Mouse (Mus musculus) mammary gland, adult 2 months (tissue): ENCODE results near the gene Urgcp. TPM values are rescaled to one million over a fixed set of nuclear protein-coding genes. Genes with fewer than 3 reads are reported as not detected.

Experiments
- polyA plus RNA-seq: library from polyadenylated mRNA; depleted of rRNA; stranded (reverse); fragments of >200 nt; gene quantifications from 2 replicates; pipeline ENCODE4 v1.2.3, GENCODE M21; 2012; ENCODE audit warnings: low replicate concordance; rRNA removed

Urgcp gene
- 26.4 and 26.7 TPM in 2 replicates for polyA plus RNA-seq

DNA sequence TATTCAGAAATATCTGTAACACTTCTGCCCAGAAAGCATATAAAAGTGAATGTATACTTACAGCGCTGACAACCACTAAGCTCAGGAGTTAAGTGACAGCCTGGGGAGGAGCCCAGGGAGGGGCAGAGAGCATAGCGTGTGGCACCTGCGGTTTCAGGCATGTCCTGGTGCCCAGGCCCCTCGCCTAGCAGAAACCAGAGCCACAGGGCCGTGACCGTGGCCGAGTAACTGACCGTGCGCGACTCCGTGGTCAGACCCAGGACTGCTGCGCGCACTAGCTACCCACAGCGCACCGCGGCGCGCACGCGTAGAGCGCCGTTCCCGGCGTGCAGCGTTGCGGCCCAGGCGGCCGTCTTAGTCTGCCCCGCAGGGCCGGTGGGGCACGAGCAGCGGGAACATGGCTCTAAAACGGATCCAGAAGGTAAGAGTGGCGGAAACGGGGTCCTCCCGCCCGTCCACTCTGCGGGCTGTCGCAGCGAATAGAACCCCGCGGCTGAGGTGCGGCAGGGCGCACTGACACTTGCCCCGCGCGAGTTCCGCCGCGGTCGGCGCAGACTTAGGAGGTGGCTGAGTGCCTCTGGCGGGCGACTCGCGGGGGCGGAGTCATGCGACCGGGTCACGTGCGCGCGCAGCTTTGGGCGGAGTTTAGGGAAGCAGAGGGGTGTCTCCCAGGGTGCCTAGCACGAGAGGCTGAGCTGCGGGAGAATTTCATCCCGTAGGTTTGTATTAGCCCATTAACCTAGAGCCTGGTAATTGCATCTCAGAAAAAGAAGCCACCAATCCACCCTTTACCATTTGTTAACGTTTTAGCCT is at the start of gene Urgcp:
Gene Urgcp (minus strand): TSS at position 557 of the 813 bp plus-strand sequence.

DNA sequence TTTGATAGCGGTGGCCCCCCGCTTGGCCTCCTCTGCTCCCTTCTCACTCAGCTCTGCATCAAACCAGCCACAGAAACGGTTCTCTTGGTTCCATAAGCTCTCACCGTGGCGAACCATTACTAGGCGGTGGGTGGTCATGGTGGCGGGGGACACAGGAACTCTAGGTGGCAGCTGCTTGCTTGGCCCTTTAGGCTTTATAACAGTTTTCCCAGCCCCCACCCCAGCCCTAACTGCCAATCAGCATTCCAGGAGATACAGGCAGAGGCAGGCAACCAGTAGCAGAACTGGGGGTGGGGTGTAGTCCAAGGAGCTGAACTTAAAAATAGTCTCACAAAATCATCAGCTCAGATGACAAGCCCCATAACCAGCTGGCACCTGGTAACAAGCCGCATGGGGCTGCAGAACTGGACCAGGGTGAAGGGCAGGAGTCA is 41.4 kb upstream of the Urgcp start, which contains the start of gene Pgam2:
Gene Pgam2 (minus strand): TSS at position 183 of the 431 bp plus-strand sequence.

DNA sequence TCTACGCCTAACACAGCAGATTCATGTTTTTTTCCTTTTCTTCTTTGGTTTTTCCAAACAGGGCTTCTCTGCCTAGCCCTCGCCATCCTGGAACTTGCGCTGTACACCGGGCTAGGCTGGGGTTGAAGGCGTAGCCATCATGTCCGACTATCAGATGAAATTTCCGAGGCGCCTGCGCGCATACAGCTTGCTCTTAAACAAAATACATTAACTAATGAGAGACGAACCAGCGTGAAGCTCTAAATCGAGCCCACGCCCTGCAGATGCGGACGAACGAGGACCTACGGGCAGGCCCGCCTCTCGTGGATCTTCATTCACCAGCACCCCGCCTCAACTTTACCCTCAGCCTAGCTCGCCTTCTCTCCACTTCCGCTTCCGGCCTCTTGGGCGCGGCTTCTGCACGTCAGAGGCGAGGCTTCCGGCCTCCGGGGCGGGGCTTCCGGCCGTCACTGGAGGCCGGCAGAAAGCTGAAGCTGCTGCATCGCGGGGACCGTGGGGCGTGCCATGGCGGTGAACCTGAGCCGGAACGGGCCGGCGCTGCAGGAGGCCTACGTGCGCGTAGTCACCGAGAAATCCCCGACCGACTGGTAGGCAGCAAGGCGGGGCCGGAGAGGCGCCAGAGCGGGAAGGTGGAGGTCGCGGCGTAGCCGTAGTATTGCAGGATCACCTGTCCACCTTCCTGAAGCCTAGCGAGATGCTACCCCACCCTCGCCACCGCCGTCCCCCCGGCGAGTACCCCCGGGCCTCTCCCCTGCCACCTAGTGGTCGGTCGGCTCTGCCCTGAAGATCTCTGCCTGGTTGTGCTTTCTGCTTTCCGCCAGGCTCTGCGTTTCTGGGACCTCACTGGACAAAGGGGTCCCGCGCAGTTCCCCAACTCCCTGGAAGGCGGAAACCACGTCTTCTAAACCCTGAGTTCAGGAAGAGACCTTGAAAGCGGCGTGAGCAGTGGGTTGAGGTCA is 26.2 kb upstream of the Urgcp start, which contains the start of gene Dbnl:
Gene Dbnl (plus strand): TSS at position 433 of the 959 bp plus-strand sequence.

DNA sequence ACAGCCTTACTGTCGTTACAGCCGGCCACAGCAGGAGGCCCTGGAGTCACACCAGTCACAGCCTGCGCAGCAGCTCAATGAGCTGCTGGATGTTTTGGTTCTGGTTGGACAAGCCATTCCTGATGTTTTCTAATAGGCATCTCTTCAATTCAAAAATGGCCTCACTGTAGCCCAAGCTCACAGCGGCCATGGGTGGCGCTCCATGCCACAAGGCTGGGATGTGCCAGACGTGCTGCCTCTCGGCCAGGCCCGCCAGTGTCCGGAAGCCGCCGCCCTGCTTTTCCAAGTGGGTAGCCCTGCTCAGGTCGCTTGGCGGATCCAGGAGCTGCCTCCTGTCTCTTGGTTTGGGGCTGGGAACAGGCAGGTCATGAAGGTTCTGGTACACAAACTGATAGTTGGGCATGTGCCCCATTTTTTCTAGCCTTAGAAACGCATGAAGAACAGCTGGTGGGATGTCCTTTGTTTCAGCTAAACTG is 46.5 kb downstream of the Urgcp start, which contains the start of gene Mrps24:
Gene Mrps24 (minus strand): TSS at position 51 of the 476 bp plus-strand sequence.

Other genes with a start within 250 kb of the Urgcp start
- gene Xbp1, start 241.7 kb downstream of the Urgcp start, polyA plus RNA-seq = 128 and 200 TPM in 2 replicates
- 5.9 and 6.0 TPM in 2 replicates for gene Ccdc117, start 220.2 kb downstream of the Urgcp start, polyA plus RNA-seq
- not detected in 2 replicates for gene Ankrd36, start 192.7 kb downstream of the Urgcp start, polyA plus RNA-seq
- gene Mrps24, start 46.7 kb downstream of the Urgcp start, polyA plus RNA-seq = 126 and 279 TPM in 2 replicates
- gene Dbnl, start 26.1 kb upstream of the Urgcp start, polyA plus RNA-seq = 70.4 and 81.9 TPM in 2 replicates
- 0.96 and 522 TPM in 2 replicates for gene Pgam2, start 41.4 kb upstream of the Urgcp start, polyA plus RNA-seq
- 41.3 and 55.8 TPM in 2 replicates for gene Polm, start 75.6 kb upstream of the Urgcp start, polyA plus RNA-seq
- gene Aebp1, start 99.6 kb upstream of the Urgcp start, polyA plus RNA-seq = 229 and 247 TPM in 2 replicates
- 90.6 and 184 TPM in 2 replicates for gene Pold2, start 115.9 kb upstream of the Urgcp start, polyA plus RNA-seq
- gene Myl7, start 136.4 kb upstream of the Urgcp start, polyA plus RNA-seq = not detected in 2 replicates
- 0.44 and 0.52 TPM in 2 replicates for gene Gck, start 187.7 kb upstream of the Urgcp start, polyA plus RNA-seq
- gene Ykt6, start 193.3 kb upstream of the Urgcp start, polyA plus RNA-seq = 46.1 and 72.5 TPM in 2 replicates